Mouse (Mus musculus): ENCODE data around the gene Rab8b. TPM values are rescaled to one million over a fixed set of nuclear protein-coding genes. Genes with fewer than 3 reads are reported as not detected.

Rab8b gene
- 113 and 120 TPM in 2 replicates for total RNA-seq (2017)

GRCm38 (mm10) chr9:66919382-66919971, at the start of gene Rab8b:
Rab8b (minus strand) TSS chr9:66919687.
- ATAC-seq (ENCODE audit: extremely low read depth, insufficient number of reproducible peaks, low FRiP score, poor library complexity, severe bottlenecking), result peak; percentile 92

- ATAC-seq (ENCODE audit: extremely low read depth, insufficient number of reproducible peaks, low FRiP score, poor library complexity, severe bottlenecking), result no peak
Measured at GRCm38 (mm10) chr9:66967492-66967891, 48.0 kb upstream of the Rab8b start.

GRCm38 (mm10) chr9:66961478-66961877, 42.0 kb upstream of the Rab8b start:
- ATAC-seq (ENCODE audit: extremely low read depth, insufficient number of reproducible peaks, low FRiP score, poor library complexity, severe bottlenecking), result no peak

- ATAC-seq (ENCODE audit: extremely low read depth, insufficient number of reproducible peaks, low FRiP score, poor library complexity, severe bottlenecking), result no peak
Measured at GRCm38 (mm10) chr9:66957451-66957850, 38.0 kb upstream of the Rab8b start.

GRCm38 (mm10) chr9:66952886-66953285, 33.4 kb upstream of the Rab8b start:
- ATAC-seq (ENCODE audit: extremely low read depth, insufficient number of reproducible peaks, low FRiP score, poor library complexity, severe bottlenecking), result no peak

- ATAC-seq (ENCODE audit: extremely low read depth, insufficient number of reproducible peaks, low FRiP score, poor library complexity, severe bottlenecking), result no peak
Measured at GRCm38 (mm10) chr9:66952321-66952720, 32.8 kb upstream of the Rab8b start.

GRCm38 (mm10) chr9:66948536-66948935, 29.0 kb upstream of the Rab8b start:
- ATAC-seq (ENCODE audit: extremely low read depth, insufficient number of reproducible peaks, low FRiP score, poor library complexity, severe bottlenecking), result no peak

- ATAC-seq (ENCODE audit: extremely low read depth, insufficient number of reproducible peaks, low FRiP score, poor library complexity, severe bottlenecking), result peak; percentile 99
Measured at GRCm38 (mm10) chr9:66945647-66946641, 26.5 kb upstream of the Rab8b start, which contains the start of gene Rps27l. Rps27l (plus strand) TSS chr9:66946086.

GRCm38 (mm10) chr9:66945161-66945560, 25.7 kb upstream of the Rab8b start:
- no peak for ATAC-seq (ENCODE audit: extremely low read depth, insufficient number of reproducible peaks, low FRiP score, poor library complexity, severe bottlenecking)

- peak; percentile 90 for ATAC-seq (ENCODE audit: extremely low read depth, insufficient number of reproducible peaks, low FRiP score, poor library complexity, severe bottlenecking)
Measured at GRCm38 (mm10) chr9:66938836-66939235, 19.3 kb upstream of the Rab8b start.

- ATAC-seq (ENCODE audit: extremely low read depth, insufficient number of reproducible peaks, low FRiP score, poor library complexity, severe bottlenecking), result no peak
Measured at GRCm38 (mm10) chr9:66937507-66937906, 18.0 kb upstream of the Rab8b start.

- no peak for ATAC-seq (ENCODE audit: extremely low read depth, insufficient number of reproducible peaks, low FRiP score, poor library complexity, severe bottlenecking)
Measured at GRCm38 (mm10) chr9:66933869-66934808, 14.7 kb upstream of the Rab8b start.

GRCm38 (mm10) chr9:66930351-66930750, 10.9 kb upstream of the Rab8b start:
- no peak for ATAC-seq (ENCODE audit: extremely low read depth, insufficient number of reproducible peaks, low FRiP score, poor library complexity, severe bottlenecking)

GRCm38 (mm10) chr9:66927696-66928402, 8.4 kb upstream of the Rab8b start:
- ATAC-seq (ENCODE audit: extremely low read depth, insufficient number of reproducible peaks, low FRiP score, poor library complexity, severe bottlenecking), result no peak

GRCm38 (mm10) chr9:66925853-66926252, 6.4 kb upstream of the Rab8b start:
- no peak for ATAC-seq (ENCODE audit: extremely low read depth, insufficient number of reproducible peaks, low FRiP score, poor library complexity, severe bottlenecking)

GRCm38 (mm10) chr9:66922076-66922475, 2.6 kb upstream of the Rab8b start:
- ATAC-seq (ENCODE audit: extremely low read depth, insufficient number of reproducible peaks, low FRiP score, poor library complexity, severe bottlenecking), result no peak

- no peak for ATAC-seq (ENCODE audit: extremely low read depth, insufficient number of reproducible peaks, low FRiP score, poor library complexity, severe bottlenecking)
Measured at GRCm38 (mm10) chr9:66920488-66921279, 1.2 kb upstream of the Rab8b start.

- no peak for ATAC-seq (ENCODE audit: extremely low read depth, insufficient number of reproducible peaks, low FRiP score, poor library complexity, severe bottlenecking)
Measured at GRCm38 (mm10) chr9:66919981-66920380, 494 bp upstream of the Rab8b start.

All from neutrophil, adult 5-6 weeks (primary cell).